Mouse (Mus musculus) T-helper 1 cell (primary cell): ENCODE data around the gene Poln.

Experiments used
- in situ Hi-C: fragments of 300-600 bp; cut with MboI, MseI; formaldehyde crosslinking; loops from one replicate; pipeline ENCODE4 v1.15.1; 2025; ENCODE audit warnings: high pct_unique_total_duplicates

Poln gene

GRCm38 (mm10) chr5:34119121-34119856 lies 50.0 kb downstream of the Poln start:
- in situ Hi-C loops, result no loop called here

GRCm38 (mm10) chr5:34105681-34106080 lies 63.6 kb downstream of the Poln start:
- in situ Hi-C loops, result no loop called here

GRCm38 (mm10) chr5:34097333-34097732 lies 71.9 kb downstream of the Poln start:
- in situ Hi-C loops, result no loop called here

GRCm38 (mm10) chr5:34093021-34093420 lies 76.2 kb downstream of the Poln start:
- in situ Hi-C loops, result no loop called here

- in situ Hi-C loops, result loop anchor here (5.0 kb wide), 1 partner anchor 1340 kb away; no protein-coding TSS in a partner anchor
These were observed 136.7 kb downstream of the Poln start for GRCm38 (mm10) chr5:34032520-34032919.

- in situ Hi-C loops, result loop anchor here (5.0 kb wide), 1 partner anchor 1341 kb away; no protein-coding TSS in a partner anchor
These were observed 138.2 kb downstream of the Poln start for GRCm38 (mm10) chr5:34031022-34031421.

- in situ Hi-C loops, result loop anchor here (5.0 kb wide), 1 partner anchor 1342 kb away; no protein-coding TSS in a partner anchor
These were observed 139.1 kb downstream of the Poln start for GRCm38 (mm10) chr5:34030101-34030500.

GRCm38 (mm10) chr5:34018968-34019367 lies 150.3 kb downstream of the Poln start:
- in situ Hi-C loops, result loop anchor here (10.0 kb wide), 1 partner anchor 226 kb away; no protein-coding TSS in a partner anchor

- in situ Hi-C loops, result loop anchor here (10.0 kb wide), 1 partner anchor 230 kb away; no protein-coding TSS in a partner anchor
These were observed 154.6 kb downstream of the Poln start for GRCm38 (mm10) chr5:34014652-34015051.

GRCm38 (mm10) chr5:34007392-34007941 lies 161.8 kb downstream of the Poln start:
- in situ Hi-C loops, result no loop called here

- in situ Hi-C loops, result no loop called here
These were observed 162.4 kb downstream of the Poln start for GRCm38 (mm10) chr5:34006832-34007231.

- in situ Hi-C loops, result no loop called here
These were observed 164.6 kb downstream of the Poln start for GRCm38 (mm10) chr5:34004618-34005017.

GRCm38 (mm10) chr5:34002636-34003035 lies 166.6 kb downstream of the Poln start:
- in situ Hi-C loops, result no loop called here

- in situ Hi-C loops, result no loop called here
These were observed 167.8 kb downstream of the Poln start for GRCm38 (mm10) chr5:34001401-34001800.

- in situ Hi-C loops, result no loop called here
These were observed 168.4 kb downstream of the Poln start for GRCm38 (mm10) chr5:34000809-34001208.

GRCm38 (mm10) chr5:33999466-34000090 lies 169.7 kb downstream of the Poln start:
- in situ Hi-C loops, result no loop called here

- in situ Hi-C loops, result no loop called here
These were observed 170.8 kb downstream of the Poln start for GRCm38 (mm10) chr5:33998505-33998877.

GRCm38 (mm10) chr5:33997829-33998504 lies 171.3 kb downstream of the Poln start:
- in situ Hi-C loops, result no loop called here

GRCm38 (mm10) chr5:33997051-33997741 lies 172.1 kb downstream of the Poln start:
- in situ Hi-C loops, result no loop called here

- in situ Hi-C loops, result no loop called here
These were observed 172.6 kb downstream of the Poln start for GRCm38 (mm10) chr5:33996694-33997045.

GRCm38 (mm10) chr5:33995843-33996693 lies 173.2 kb downstream of the Poln start, which contains the start of gene Nat8l:
TSS of gene Nat8l (plus strand) at chr5:33995984.
- in situ Hi-C loops, result no loop called here
